Mouse (Mus musculus) inflammation-experienced regulatory T-cells, adult 16 weeks (primary cell): Measurements from ENCODE around the gene Cog1. TPM values are rescaled to one million over a fixed set of nuclear protein-coding genes. Genes with fewer than 3 reads are reported as not detected.

Source experiments
- polyA plus RNA-seq: library from polyadenylated mRNA; unstranded; fragments of 100-300 nt; shearing (Covaris generic); gene quantifications from one replicate; pipeline ENCODE4 v1.2.1, GENCODE M21; 2017

Cog1 gene
- 25.8 TPM for polyA plus RNA-seq

GRCm38 (mm10) chr11:113648690-113649352 lies at the start of gene Cog1:
Gene Cog1, plus strand, starts transcription at chr11:113649169.

GRCm38 (mm10) chr11:113618672-113619419 lies 30.1 kb upstream of the Cog1 start, which contains the start of gene Sstr2:
Gene Sstr2, plus strand, starts transcription at chr11:113619342.

GRCm38 (mm10) chr11:113649353-113650210 lies 613 bp downstream of the Cog1 start, which contains the start of gene Slc39a11:
Gene Slc39a11, minus strand, starts transcription at chr11:113650079.

GRCm38 (mm10) chr11:113683957-113684706 lies 35.2 kb downstream of the Cog1 start, which contains the start of the genes Fam104a and D11Wsu47e:
Gene Fam104a, minus strand, starts transcription at chr11:113684155.
Gene D11Wsu47e, plus strand, starts transcription at chr11:113684412.

GRCm38 (mm10) chr11:113709731-113710256 lies 60.8 kb downstream of the Cog1 start, which contains the start of gene Cpsf4l:
Gene Cpsf4l, minus strand, starts transcription at chr11:113710017.

Other genes with a start within 250 kb of the Cog1 start
- not detected for gene Sstr2, start 29.8 kb upstream of the Cog1 start, polyA plus RNA-seq
- 46.6 TPM for gene Slc39a11, start 910 bp downstream of the Cog1 start, polyA plus RNA-seq
- 16.5 TPM for gene Fam104a, start 35.0 kb downstream of the Cog1 start, polyA plus RNA-seq
- gene D11Wsu47e, start 35.2 kb downstream of the Cog1 start, polyA plus RNA-seq = 27.5 TPM
- not detected for gene Cpsf4l, start 60.8 kb downstream of the Cog1 start, polyA plus RNA-seq
- 7.5 TPM for gene Cdc42ep4, start 102.7 kb downstream of the Cog1 start, polyA plus RNA-seq